Mouse (Mus musculus) myocyte (in vitro differentiated cells): ENCODE measurements around the gene Alkbh1.

ENCODE experiments used
- E2F4 ChIP-seq: IDR thresholded peaks from one replicate; pipeline ENCODE4 v1.6.1; 2011; ENCODE audit warnings: mild to moderate bottlenecking, control low read depth, moderate library complexity; ENCODE audit not compliant: insufficient read depth
- MAX ChIP-seq: IDR thresholded peaks from one replicate; pipeline ENCODE4 v1.6.1; 2011; ENCODE audit warnings: low read depth, mild to moderate bottlenecking, control low read depth
- MYOD1 ChIP-seq, 3 experiments: IDR thresholded peaks; one replicate each; pipeline ENCODE4 v1.6.1; 2011; ENCODE audit warnings: control low read depth in 2 of 3, low read depth in 2 of 3, mild to moderate bottlenecking in 2 of 3, moderate library complexity in 1 of 3; ENCODE audit not compliant: insufficient read length in 2 of 3, control insufficient read depth in 1 of 3
- MYOG ChIP-seq, 3 experiments: IDR thresholded peaks; one replicate each; pipeline ENCODE4 v1.6.1; 2011; ENCODE audit warnings: control low read depth in 2 of 3, low read depth in 2 of 3, mild to moderate bottlenecking in 2 of 3; ENCODE audit not compliant: insufficient read length in 2 of 3, control insufficient read depth in 1 of 3, insufficient read depth in 1 of 3
- POLR2A ChIP-seq: IDR thresholded peaks from one replicate; pipeline ENCODE4 v1.6.1; 2011; ENCODE audit warnings: low read depth, mild to moderate bottlenecking, control low read depth, moderate library complexity; ENCODE audit not compliant: insufficient read length
- POLR2AphosphoS2 ChIP-seq: IDR thresholded peaks from one replicate; pipeline ENCODE4 v1.6.1; 2011; ENCODE audit warnings: low read depth, control low read depth; ENCODE audit not compliant: insufficient read length
- TCF12 ChIP-seq: IDR thresholded peaks from one replicate; pipeline ENCODE4 v1.6.1; 2011; ENCODE audit warnings: mild to moderate bottlenecking, control low read depth; ENCODE audit not compliant: poor library complexity, insufficient read depth, severe bottlenecking

DNA sequence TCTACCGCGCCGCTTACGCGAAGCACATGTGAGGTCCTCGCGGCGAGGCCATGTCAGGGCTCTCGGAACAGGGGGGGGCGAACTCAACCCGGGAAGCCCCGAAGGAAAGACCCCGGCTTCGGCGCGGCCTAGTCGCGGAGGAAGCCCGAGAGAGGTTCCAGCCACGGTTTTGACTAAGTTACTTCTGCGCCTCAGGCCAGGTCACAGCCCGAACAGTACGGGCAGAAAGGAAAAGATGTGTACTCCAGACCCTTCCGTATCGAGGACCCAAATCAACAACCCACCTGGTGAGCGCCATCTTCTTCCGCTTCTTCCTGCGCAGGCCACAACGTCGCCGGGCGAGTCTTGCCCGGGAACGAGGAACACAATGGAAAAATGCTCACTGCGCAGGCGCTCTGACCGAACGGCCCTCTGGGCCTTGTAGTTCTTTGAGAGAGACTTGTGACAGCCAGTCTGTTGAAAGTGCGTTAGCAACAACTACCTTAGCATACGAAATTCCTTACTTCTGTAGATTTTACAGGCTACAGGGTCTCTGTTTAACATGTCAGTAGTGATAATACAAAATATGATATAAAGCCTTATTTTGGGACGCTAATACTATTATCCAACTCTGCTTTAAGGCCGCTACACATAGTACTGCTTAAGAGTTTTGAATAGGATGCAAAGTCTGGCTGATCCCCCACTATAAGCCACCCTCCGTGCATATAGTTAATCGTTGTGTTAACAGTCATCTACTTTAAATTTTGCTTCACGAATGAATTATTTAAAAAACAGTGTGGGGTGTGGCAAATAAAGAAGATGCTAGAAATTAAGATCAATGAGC lies 28.4 kb upstream of the Alkbh1 start, which contains the start of gene Snw1:
- TF ChIP-seq MAX (no peak), E2F4 (no peak), MYOD1 (IDR thresholded peaks at IDR 0.05; ENCODE audit: control insufficient read depth in 1 of 3, insufficient read length in 2 of 3, low read depth in 2 of 3) (no peak), TCF12 (no peak), POLR2A (peak; percentile 66), MYOG (IDR thresholded peaks at IDR 0.05; ENCODE audit: control insufficient read depth in 1 of 3, insufficient read depth in 1 of 3, insufficient read length in 2 of 3, low read depth in 2 of 3) (peak in 1 of 3 experiments; percentile 11), POLR2AphosphoS2 (peak; percentile 49)
